8 mouse cellular contexts compared by ENCODE assay signal in genomic region chr11:11461635-11462560, GRCm38 (mm10). TPM values are rescaled to one million over a fixed set of nuclear protein-coding genes. Genes with fewer than 3 reads are reported as not detected.
A peak's percentile ranks its signal among the peaks of the same experiment; 100 is the strongest.
DNase-seq lines count a peak whose midpoint lies in the region; ATAC-seq lines count a peak whose summit lies in the region.

Gene Spata48 (plus strand): TSS chr11:11462094.
Gene Zpbp (minus strand): TSS chr11:11462408.

- ATAC-seq in common myeloid progenitor, adult 5-6 weeks (replicated peaks; ENCODE audit: low read depth, poor library complexity, severe bottlenecking) = peak; percentile 93

- H3K9me3 ChIP-seq in megakaryocyte, embryonic 14.5 days = no peaks in the 10 kb centered on the region

- H3K36me3 ChIP-seq in megakaryocyte, embryonic 14.5 days (replicated peaks; ENCODE audit: low read length) = no peaks in the 10 kb centered on the region

- H3K4me3 ChIP-seq in megakaryocyte, embryonic 14.5 days (replicated peaks) = peak within 1 kb of the TSS; percentile 98

- peak; percentile 96 for DNase-seq in ZHBTc4 (ENCODE audit: low read depth, low spot score)
- DNase-seq in gastrocnemius, adult 8-10 months (ENCODE audit: low spot score in 2 of 2) = peak; percentile 76 to 79
- peak; percentile 76 for DNase-seq in hindlimb bud, embryonic 11.5 days (ENCODE audit: extremely low spot score, low read depth, low spot score)
- peak; percentile 72 to 85 for DNase-seq in left cerebral cortex, adult 8-10 months (ENCODE audit: low spot score in 2 of 2)
- peak; percentile 90 for DNase-seq in right cerebral cortex, postnatal 14 days
- DNase-seq in urinary bladder, postnatal 36 days (ENCODE audit: low spot score in 2 of 2) = peak; percentile 82 to 87

- H3K27me3 ChIP-seq in megakaryocyte, embryonic 14.5 days (replicated peaks) = no peaks in the 10 kb centered on the region

- H3K4me1 ChIP-seq in megakaryocyte, embryonic 14.5 days = peaks cover 26% of the 10 kb centered on the region

RNA-seq across cellular contexts. Expression of gene Spata48, which starts in this region (rescaled TPM):
- 1.1 and 3.2 TPM in 2 replicates for total RNA-seq in common myeloid progenitor, adult 5-6 weeks (2017)
- 1 to 10 TPM in 2 of 4 experiments, not detected in 2; 1.1 to 1.3 TPM for total RNA-seq in gastrocnemius, adult 8-10 months (2022)
- total RNA-seq in left cerebral cortex, adult 8-10 months (2022) = under 1 TPM; 0.62 to 0.91 (median 0.80) TPM
- 6.8 and 25.8 TPM in 2 replicates for polyA plus RNA-seq in megakaryocyte, embryonic 14.5 days (2012; ENCODE audit: insufficient read depth, low replicate concordance)

RNA-seq across cellular contexts. Expression of gene Zpbp, which starts in this region (rescaled TPM):
- total RNA-seq in common myeloid progenitor, adult 5-6 weeks (2017) = 1.1 and 3.2 TPM in 2 replicates
- total RNA-seq in gastrocnemius, adult 8-10 months (2022) = under 1 TPM; 0.05 to 0.19 (median 0.15) TPM
- 1 to 10 TPM; 1.1 to 1.5 (median 1.5) TPM for total RNA-seq in left cerebral cortex, adult 8-10 months (2022)
- polyA plus RNA-seq in megakaryocyte, embryonic 14.5 days (2012; ENCODE audit: insufficient read depth, low replicate concordance) = not detected in 2 replicates

Comparison
In these comparisons a context has a peak if more than half of its experiments do, and no peak if none do; other contexts are left out.
1. Peak in every context shown above with its lines: DNase-seq, ATAC-seq and H3K4me3 ChIP-seq.